Mouse (Mus musculus) lung, adult 2 months (tissue): ENCODE data around the gene Pdpk1.

Experiments used
- CTCF ChIP-seq: fragments of 200-500 bp; IDR thresholded peaks from 2 replicates; pipeline ENCODE4 v1.5.1; 2011; ENCODE audit warnings: mild to moderate bottlenecking, low read length, control low read depth; ENCODE audit not compliant: insufficient read depth
- POLR2A ChIP-seq: fragments of 200-500 bp; IDR thresholded peaks from 2 replicates; pipeline ENCODE4 v1.6.1; 2011; ENCODE audit warnings: low read depth, mild to moderate bottlenecking, control low read depth, low read length, borderline replicate concordance; ENCODE audit errors: extremely low read depth

- TF ChIP-seq POLR2A (no peak), CTCF (no peak)
Measured at GRCm38 (mm10) chr17:24190934-24191333, 40.2 kb upstream of the Pdpk1 start.
